Mouse (Mus musculus): Measurements from ENCODE around the gene Chst11.

Gene Chst11

DNA sequence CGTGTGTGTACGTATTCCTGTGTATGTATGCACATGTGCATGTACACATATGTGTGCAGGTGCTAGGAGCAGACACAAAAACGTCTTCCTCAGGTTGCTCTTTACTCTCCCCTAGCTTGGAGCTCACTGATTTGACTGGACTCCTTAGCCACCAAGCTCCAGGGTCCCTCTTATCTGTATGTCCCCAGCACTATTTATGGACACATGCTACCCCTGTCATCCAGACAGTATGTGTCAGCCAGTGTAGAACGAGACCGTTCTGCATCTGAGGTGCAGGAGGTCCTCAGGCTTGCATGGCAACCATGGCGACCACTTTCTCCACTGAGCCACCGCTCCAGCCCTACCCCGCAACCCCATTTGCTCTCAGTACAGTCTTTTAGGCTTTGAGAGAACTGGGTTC, 93.4 kb downstream of the Chst11 start:
- DNase-seq (ENCODE audit: low read depth), result no peak

DNA sequence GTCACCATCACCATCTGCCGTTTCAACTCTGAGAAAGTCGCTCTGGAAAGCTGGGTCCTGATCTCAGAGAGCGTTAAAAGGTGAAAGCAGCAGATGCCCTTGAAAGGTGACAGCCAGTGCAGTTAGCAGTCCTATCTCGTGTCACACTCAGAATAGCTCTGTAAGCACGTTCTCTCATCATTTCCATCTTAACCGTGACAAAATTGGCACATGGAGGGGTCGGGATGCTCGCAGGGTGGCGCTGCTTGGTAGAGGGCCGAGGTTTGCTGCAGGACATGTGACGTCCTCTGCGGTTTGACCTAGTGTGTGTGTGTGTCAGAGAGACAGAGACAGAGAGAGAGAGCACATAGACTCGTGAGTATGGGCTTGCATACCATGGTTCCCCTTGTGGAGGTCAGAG, 94.5 kb downstream of the Chst11 start:
- DNase-seq (ENCODE audit: low read depth), result no peak

DNA sequence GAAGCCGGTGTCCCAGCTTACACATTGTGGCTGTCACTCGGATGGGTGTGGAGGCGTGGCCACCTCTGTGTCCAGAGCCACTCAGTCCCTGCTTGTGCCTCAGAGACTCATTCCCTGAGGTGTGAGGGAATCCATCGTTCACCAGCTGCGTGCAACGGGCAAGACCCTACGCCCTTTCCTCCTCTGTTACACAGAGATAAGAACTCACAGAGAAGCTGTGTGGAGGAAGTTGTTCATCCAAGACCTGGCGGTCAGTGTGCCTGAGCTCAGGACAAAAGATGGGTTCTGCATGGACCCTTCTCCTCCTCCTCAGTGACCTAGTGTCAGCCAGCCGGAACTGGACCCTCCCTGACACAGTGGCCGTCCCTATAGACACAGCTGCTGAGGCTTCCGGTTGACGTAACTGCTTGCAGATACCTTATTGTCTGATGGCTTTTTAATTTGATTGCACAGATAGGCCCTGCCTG, 95.0 kb downstream of the Chst11 start:
- peak; percentile 22 for DNase-seq (ENCODE audit: low read depth)

DNA sequence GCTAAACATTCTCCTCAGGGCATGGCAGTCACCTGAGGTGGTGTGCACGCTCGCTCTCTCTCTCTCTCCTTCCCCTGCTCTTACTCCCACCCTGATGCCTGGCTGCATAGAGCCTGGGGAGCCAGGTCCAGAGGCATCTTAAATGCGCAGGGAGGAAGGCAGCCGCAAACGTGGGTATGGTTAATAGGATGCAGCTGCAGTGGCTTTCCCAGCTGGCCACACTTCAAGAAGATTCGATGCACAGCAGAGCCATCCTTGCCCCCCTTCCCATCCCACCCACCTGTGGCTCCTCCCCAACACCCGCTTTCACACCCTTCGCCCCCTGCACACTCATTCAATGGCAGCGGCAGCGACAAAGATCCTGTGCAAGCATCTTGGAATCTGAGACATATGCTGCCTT, 95.6 kb downstream of the Chst11 start:
- DNase-seq (ENCODE audit: low read depth), result no peak

DNA sequence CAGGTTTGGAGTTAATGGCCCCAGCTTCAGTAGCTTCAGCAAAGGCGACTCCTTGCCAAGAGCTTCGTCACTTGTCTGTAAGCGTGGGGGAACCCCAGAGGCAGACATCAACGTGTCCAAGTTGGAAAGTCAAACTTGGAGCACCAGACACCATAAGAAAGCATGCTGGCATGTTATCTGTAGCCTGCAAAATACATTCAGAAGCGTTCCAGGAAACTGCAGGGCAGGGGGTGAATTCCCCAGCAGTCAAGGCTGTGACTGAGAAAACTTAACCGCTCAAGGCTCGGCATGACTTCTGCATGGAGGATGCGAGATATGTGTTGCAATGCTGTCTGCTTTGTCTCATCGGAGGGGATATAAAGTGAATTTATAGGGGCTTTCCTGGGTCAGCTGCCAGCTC, 98.6 kb downstream of the Chst11 start:
- DNase-seq (ENCODE audit: low read depth), result no peak

DNA sequence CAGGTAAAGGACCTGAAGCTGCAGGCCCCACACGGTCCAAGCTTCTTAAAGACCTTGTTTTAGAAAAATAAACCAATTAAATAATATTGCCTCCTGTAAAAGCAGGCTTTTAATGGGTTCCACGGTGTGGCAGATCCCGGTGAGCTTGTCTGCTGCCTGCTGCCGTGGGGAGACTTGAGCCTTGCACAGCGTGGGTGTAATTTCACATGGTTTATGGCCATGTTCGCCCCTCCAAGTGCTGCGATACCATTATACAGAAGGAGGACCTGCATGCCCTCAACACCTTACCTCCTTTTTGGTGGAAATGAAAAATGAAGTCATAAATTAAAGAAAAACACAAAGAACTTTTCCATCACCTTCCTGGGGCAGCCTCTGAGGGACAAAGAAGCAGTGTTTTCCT, 103.0 kb downstream of the Chst11 start:
- DNase-seq (ENCODE audit: low read depth), result no peak

DNA sequence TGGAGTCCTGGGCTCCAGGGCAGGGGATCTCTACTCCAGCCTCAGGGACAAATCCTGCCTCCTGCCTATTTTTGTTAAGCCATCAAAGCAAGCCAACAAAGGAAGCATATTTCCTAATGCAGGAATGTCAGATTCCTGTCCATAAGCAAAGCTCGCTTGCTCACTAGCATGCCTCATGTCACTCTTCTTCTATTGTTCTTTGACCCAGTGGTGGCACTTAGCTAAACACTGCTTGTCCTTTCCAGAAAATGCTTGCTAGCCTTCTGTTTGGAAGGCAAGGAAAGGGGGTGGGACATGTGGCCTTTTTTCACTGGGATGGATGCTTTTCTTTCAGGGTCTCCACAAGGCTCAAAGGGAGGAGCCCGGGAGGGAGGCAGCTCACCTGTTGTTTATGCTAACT, 103.5 kb downstream of the Chst11 start:
- DNase-seq (ENCODE audit: low read depth), result no peak

DNA sequence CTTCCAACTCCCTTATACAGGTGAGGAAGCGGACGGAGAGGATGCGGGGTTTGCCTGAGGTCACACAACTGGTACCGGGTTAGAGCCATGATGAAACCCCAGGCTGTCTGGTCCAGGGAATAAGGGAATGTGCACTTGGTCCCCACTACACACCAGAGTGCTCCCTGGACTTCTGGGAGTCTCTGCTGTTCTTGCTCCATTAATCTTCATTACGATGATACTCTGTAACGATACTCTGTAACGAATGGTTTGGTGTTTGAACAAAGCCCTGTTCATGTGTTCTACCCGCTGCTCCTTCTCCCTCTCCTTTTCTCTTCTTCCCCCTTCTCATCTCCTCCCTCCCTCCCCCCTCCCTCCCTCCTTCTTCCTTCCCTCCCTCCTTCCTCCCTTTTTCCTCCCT, 104.9 kb downstream of the Chst11 start:
- DNase-seq (ENCODE audit: low read depth), result no peak

DNA sequence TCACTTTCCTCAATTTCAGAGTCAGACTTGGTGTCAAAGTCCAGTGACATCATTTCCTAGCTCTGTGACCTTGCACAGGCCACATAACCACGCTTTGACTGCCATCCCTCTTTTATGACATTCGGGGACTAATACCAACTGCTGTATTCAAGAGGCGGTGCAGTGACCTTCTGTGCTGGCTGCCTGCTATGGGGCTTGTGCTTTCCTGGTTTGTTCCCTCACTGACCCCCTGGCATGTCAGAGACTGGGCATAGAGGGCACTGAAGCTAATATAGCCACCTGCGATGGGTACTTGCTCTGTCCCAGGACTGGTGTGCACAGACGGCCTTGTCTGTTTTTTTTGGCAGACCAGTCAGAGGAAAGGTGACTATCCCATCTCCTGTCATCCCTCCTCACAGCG, 108.4 kb downstream of the Chst11 start:
- no peak for DNase-seq (ENCODE audit: low read depth)

DNA sequence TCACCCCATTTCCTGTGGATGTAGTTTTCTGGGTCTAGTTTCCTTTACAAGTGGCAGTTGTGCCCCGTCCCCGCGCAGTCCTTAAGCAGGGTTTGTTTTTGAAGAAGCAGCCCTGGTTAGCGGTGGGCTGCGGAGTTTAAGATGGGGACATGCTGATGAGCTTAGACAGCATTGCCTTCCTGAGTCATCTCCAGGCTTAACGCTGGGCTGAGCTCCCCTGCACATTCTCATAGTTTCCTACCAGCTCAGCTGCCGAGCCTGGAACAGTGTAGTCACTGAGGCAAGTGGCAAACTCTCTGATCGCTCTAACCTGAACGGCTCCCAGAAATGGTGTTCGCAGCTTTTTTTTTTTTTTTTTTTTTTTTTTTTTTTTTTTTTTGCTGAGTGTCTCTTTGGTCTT, 109.0 kb downstream of the Chst11 start:
- no peak for DNase-seq (ENCODE audit: low read depth)

DNA sequence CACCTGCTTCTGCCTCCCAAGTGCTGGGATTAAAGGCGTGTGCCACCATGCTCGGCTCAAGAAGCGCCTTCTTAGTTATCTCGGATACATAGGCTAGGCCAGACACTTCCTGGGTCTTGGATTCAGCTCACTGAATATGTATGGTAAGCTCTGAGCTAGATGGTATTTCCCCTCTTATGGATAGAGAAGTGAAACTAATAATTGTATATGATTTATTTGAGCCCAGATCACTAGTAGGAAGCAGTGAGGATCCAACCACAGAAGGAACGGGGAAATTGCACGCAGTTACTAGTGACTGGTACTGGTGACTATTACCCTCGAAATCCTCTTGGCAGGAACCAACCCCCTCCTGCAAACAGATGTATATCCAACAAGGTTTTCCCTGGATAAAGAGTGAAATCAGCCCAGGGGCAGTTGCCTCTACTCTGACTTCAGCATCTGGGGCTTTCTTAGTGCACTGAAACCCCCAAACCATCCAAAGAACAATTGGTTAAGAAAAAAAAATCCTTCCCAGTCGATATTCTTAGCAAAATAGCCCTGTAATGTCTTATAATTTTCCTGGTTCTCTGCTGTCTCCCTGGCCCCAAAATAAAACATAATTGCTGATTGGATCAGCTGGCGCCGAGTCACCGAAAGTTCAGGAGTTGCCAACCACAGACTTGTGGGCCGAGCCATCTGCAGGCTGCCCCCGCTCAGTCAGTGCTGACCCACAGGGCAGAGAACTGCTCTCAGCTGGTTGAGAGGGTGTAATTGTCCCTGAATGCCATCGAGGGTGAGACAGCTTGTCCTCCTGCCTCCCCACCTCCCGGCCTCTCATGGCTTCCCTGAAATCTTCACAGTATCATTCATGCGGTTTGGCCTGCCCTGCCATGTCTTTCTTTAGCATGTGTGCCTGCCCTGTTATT, 109.8 kb downstream of the Chst11 start:
- DNase-seq (ENCODE audit: low read depth), result no peak

DNA sequence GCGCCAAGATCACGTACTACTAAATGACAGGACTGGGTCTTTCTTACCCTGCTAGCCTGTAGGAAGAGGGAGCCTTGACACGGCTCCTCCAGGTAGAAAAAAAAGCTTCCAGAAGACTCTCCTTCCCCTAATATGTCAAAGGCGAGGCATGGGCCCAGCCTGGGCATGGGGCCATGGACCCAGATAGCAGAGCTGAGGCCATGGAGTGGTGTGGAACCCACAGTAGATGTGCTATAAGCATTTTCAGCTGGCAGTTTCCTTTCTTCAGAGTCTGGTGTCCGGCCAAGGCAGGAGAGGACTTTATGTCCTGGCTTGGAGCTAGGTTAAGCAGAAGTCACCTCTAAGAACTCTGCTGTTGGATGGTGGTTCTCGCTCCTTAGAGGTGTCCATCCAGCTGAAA, 111.0 kb downstream of the Chst11 start:
- no peak for DNase-seq (ENCODE audit: low read depth)

DNA sequence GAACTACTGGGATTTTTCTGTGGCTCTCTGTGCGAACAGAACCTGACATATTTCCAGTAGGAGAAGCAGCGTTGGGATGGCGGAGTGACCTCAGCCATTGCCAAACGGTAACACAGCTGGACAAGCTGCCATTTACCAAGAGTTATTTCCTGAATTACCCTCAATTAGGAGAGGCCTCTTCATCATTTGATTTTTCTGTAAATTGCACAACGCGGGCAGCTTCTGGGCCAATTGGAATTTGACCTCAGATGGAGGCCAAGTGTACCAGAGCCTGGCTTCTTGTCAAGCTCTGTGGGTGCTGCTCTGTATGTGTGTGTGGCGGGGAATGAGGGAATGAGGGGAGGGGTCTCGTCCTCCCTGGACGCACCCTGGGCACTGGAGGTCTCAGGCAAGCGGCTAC, 113.6 kb downstream of the Chst11 start:
- DNase-seq (ENCODE audit: low read depth), result no peak

DNA sequence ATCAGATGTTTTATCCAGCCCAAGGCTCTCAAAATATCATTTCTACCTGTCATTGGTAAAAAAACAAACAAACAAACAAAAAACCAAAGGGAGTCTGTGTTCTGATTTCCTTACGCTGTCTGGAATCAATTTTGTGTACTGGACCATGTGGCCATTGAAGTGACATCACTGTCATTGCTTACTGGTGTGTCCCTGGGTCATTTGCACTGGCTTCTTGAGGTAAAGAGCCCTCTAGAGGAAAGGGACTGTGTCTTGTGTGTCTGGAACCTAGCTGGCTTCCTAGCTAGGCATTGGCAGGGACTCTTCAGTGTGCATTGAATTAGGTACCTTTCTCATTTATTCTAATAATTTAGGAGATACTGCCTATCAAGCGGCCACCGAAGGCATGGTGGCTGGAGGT, 114.4 kb downstream of the Chst11 start:
- DNase-seq (ENCODE audit: low read depth), result no peak

DNA sequence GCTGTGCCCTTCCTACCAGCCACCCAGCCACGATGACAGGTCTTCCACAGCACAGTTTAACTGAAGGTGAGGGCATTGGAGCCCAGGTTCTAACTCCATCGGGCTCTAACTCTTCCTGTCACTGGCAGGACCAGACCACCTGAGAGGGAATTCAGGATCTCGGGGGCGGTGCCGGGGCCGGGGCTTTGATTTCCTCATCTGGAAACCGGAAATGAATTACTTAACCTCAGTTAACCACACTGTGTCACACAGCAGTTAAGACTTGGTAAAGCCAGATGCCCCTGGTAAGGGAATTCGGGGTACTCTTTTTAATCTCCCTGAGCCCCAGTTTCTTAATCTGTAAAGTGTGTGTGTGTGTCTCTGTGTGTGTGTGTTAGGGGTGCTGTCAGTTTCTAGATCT, 115.6 kb downstream of the Chst11 start:
- DNase-seq (ENCODE audit: low read depth), result peak; percentile 28

DNA sequence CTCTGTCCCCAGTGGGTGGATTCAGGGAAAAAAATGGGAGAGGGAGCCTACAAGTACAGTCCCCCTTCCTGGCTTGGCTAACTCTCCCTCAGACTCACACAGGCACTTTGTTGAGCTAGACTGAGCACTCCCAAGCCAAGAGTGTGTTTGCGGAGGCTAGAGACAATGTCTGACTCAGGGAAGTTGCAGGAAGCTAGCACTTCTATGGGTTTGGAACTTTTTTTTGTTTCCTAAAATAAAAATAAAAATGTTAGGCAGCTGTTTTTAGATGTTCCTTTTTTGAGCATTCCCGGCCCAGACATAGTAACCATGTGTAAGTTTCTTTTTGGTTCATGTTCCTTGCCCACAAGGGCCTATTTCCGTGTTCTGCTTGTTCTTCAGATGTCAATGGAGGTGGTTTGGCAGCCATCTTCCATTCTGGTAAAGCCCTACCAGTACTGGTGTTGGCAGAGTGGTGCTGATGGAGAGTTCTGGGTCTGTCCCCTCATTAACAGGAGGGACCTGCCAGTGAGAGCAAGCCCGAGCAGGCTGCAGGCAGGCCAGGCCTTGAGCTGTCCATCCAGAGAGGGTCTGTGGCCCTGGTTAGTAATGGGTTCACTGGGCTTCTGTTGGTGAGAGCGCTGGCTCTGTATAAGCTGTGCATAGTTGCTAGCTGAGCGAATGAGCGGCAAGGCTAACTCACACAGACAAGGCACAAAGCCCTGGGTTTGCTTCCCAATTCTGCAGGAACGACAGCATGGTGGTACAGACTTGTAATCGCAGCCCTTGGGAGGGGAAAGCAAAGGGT, 116.3 kb downstream of the Chst11 start:
- DNase-seq (ENCODE audit: low read depth), result no peak

DNA sequence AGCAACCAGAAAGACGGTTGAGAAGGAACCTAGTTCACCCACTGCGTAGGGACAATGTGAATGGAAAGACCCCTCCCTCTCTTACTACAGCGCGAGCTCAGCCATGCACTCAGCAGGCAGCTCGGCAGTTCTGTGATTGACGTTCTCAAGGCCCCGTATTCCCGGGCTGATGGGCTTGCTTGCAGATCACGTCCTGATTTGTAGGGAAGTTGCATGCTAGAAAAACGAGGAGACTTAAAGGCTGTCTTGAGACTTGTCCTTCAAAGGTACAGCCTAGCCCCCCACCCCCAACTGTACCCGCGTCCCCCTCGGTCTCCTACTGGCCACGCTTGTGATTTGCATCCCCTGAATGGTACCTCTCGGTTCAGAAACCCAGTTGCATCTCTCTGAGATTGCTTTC, 117.4 kb downstream of the Chst11 start:
- DNase-seq (ENCODE audit: low read depth), result no peak

DNA sequence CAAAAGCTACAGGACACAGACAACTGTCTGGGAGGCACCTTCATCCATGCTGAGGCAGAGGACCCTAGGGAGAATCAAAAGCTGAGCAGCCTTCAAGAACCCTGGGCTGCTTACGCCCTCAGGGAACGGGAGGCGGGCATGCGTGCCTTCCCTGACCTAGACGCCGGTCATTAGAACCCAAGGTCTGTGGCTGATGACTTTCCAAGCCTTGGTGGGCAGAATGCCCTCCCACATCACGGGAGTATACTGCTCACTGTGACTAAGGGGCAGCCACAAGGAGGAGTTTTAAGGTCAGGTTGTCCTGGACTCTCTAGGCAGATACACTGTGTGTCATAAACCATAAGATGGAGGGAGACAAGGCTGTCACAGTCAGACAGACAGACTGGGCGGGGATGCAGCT, 118.9 kb downstream of the Chst11 start:
- DNase-seq (ENCODE audit: low read depth), result no peak

DNA sequence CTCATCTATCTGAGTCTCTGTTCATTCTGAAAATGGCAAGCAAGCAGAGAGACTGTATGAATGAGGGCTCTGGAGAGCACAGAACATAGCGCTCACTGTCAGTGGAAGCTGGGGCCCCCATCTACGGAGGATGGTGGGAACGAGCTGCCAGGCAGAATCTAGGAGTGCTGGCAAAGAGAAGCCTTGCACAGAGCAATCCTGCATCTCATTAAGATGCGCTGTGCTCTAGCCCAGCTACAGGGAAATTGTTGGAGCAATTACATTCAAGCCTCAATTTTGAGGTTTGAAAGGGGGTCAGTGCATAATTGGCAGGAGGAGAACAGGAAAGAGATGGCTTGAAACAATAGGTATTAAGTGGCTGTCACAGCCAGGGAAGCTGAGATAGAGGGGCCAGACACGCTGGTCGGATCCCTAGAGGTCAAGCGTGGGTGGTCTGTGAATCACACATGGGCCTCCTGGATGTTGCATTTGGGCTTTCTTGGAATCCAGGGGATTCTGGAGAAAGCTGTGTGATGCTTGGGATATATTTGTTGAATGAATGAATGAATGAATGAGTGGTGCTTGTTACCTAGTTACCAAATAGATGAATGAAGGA, 121.0 kb downstream of the Chst11 start:
- no peak for DNase-seq (ENCODE audit: low read depth)

DNA sequence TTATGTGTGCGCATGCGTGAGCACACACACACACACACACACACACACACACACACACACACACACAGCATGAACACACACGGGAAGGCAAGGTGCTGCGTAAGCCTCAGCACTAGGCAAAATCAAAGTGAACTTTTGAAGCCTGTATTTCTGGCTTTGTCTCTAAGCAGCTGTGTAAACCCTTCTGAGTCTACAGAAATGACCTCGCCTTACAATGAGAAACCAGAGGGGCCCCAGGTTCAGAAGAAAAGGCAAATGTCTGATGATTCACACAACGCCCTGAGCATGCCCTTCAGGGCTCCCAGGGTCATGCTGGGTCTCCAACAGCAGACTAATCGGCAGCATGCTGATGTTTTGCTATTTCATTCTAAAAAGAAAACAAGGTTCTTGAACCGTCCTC, 122.1 kb downstream of the Chst11 start:
- DNase-seq (ENCODE audit: low read depth), result no peak

DNA sequence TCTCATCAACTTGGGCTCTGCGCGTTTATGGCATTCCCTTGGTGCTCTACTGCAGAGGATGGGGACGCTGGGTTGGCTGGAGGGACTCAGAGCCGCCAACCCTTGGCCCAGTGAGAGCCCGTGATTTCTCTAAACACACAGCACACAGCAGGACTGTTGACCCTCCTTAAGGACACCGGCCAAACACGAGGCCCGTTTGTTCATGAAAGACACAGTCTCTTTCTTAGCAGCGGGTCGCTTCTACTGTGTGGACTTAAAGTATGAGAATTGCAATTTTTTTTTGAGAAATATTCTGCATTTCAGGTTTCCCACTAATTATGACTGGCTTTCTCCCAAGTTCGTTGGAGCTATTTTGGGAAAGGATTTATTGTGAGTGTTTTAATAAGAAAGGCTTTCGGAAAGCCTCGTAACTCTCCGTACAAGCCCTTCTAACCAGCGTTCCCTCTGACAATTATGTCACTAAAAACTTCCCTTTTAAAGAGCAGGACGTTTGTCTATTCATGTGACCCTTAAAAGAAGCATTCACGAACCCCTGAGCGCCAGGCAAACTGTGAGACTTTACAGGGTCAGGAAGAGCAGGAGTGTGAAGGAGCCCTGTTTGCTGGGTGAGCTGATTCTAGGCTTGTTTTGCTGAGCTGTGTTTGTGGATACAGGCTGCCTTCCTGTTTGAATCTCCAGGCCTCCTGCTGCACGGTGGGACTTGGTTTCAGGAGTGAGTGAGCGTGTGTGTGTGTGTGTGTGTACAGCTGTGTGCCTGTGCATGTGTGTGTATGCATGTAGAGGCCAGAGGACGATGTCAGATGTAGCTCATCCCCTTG, 122.8 kb downstream of the Chst11 start:
- DNase-seq (ENCODE audit: low read depth), result no peak

DNA sequence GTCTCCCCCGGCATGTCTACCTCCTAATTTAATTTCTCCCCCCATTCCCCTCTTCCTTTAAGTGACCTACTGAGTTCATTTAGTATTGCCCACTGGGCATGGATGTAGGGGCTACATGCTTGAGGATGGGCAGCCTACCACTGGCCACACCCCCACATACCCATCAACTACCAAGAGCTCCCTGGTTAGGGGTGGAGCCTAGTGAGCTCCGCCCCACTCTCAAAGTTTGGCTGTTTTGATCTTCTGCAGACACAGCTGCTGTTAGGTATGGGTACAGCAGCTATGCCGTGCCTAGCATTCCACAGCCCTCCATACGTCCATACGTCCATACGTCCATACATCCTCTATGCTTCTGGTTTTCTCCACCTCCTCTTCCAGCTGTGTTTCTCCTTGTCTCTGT, 123.6 kb downstream of the Chst11 start:
- no peak for DNase-seq (ENCODE audit: low read depth)
